In genomic region chr6:119389089-119389488, GRCm38 (mm10) we compare ENCODE assay signal across 8 mouse cellular contexts. TPM values are rescaled to one million over a fixed set of nuclear protein-coding genes. Genes with fewer than 3 reads are reported as not detected.
DNase-seq lines count a peak whose midpoint lies in the region; ATAC-seq and TF ChIP-seq lines count a peak whose summit lies in the region.

No protein-coding gene starts in this region.

- H3K27me3 ChIP-seq in kidney, embryonic 16.5 days (ENCODE audit: insufficient read depth, low read length): no peaks in the 10 kb centered on the region
- no peaks in the 10 kb centered on the region for H3K27me3 ChIP-seq in embryonic facial prominence, embryonic 10.5 days (replicated peaks; ENCODE audit: low read depth, poor library complexity, severe bottlenecking)
- H3K27me3 ChIP-seq in hindbrain, postnatal 0 days (ENCODE audit: insufficient read depth, low read length): no peaks in the 10 kb centered on the region
- H3K27me3 ChIP-seq in midbrain, embryonic 16.5 days (ENCODE audit: control insufficient read depth, insufficient read depth, low read depth, low read length): no peaks in the 10 kb centered on the region

- peaks cover 26% of the 10 kb centered on the region for H3K4me1 ChIP-seq in kidney, embryonic 16.5 days (ENCODE audit: insufficient read depth, low read length)
- H3K4me1 ChIP-seq in embryonic facial prominence, embryonic 10.5 days: peaks cover 22% of the 10 kb centered on the region
- peaks cover 13% of the 10 kb centered on the region for H3K4me1 ChIP-seq in hindbrain, postnatal 0 days (ENCODE audit: insufficient read depth, low read length)
- H3K4me1 ChIP-seq in midbrain, embryonic 16.5 days (ENCODE audit: control insufficient read depth, insufficient read depth, low read length): peaks cover 17% of the 10 kb centered on the region

- H3K9me3 ChIP-seq in kidney, embryonic 16.5 days (ENCODE audit: low read length): no peaks in the 10 kb centered on the region
- H3K9me3 ChIP-seq in embryonic facial prominence, embryonic 10.5 days: no peaks in the 10 kb centered on the region
- H3K9me3 ChIP-seq in hindbrain, postnatal 0 days (ENCODE audit: low read length): no peaks in the 10 kb centered on the region
- H3K9me3 ChIP-seq in midbrain, embryonic 16.5 days (replicated peaks; ENCODE audit: control insufficient read depth, low read length, poor library complexity, severe bottlenecking): no peaks in the 10 kb centered on the region

- WGBS in kidney, embryonic 16.5 days: 21% methylated on average over 10 of the region's 10 CpGs
- WGBS in embryonic facial prominence, embryonic 10.5 days: 34% methylated on average over 10 of the region's 10 CpGs
- 17% methylated on average over 10 of the region's 10 CpGs for WGBS in hindbrain, postnatal 0 days
- WGBS in midbrain, embryonic 16.5 days: 10% methylated on average over 10 of the region's 10 CpGs

- peak overlapping the region; percentile 69 for H3K4me3 ChIP-seq in kidney, embryonic 16.5 days (ENCODE audit: low read length)
- H3K4me3 ChIP-seq in embryonic facial prominence, embryonic 10.5 days: peak overlapping the region; percentile 85
- peak overlapping the region; percentile 84 for H3K4me3 ChIP-seq in hindbrain, postnatal 0 days (ENCODE audit: low read length)
- peak overlapping the region; percentile 83 for H3K4me3 ChIP-seq in midbrain, embryonic 16.5 days (ENCODE audit: low read depth, low read length)

- no peaks in the 10 kb centered on the region for H3K36me3 ChIP-seq in kidney, embryonic 16.5 days (ENCODE audit: insufficient read depth, low read length)
- peaks cover 7% of the 10 kb centered on the region; the same call in 1 of the 2 replicates for H3K36me3 ChIP-seq in embryonic facial prominence, embryonic 10.5 days (replicated peaks)
- H3K36me3 ChIP-seq in hindbrain, postnatal 0 days (ENCODE audit: insufficient read depth, low read length): no peaks in the 10 kb centered on the region
- no peaks in the 10 kb centered on the region for H3K36me3 ChIP-seq in midbrain, embryonic 16.5 days (ENCODE audit: control insufficient read depth, insufficient read depth, low read length)

- no peak for DNase-seq in kidney, postnatal 4 days
- DNase-seq in embryonic facial prominence, embryonic 10.5 days (ENCODE audit: low spot score): no peak
- peak; percentile 19 for DNase-seq in hindbrain, postnatal 0 days (ENCODE audit: low spot score)
- no peak for DNase-seq in gastrocnemius, postnatal 14 days
- no peak for DNase-seq in spleen, adult 12 weeks (ENCODE audit: low spot score)

- intact Hi-C loops in gastrocnemius, postnatal 14 days (cut with DNase I; ENCODE audit: low total_unique reads): no loop called here

- peak overlapping the region; percentile 62 for H3K4me2 ChIP-seq in kidney, embryonic 16.5 days (replicated peaks; ENCODE audit: low read depth, low read length)
- peak overlapping the region; percentile 78 for H3K4me2 ChIP-seq in hindbrain, postnatal 0 days (ENCODE audit: low read depth, low read length)
- H3K4me2 ChIP-seq in midbrain, embryonic 16.5 days (ENCODE audit: low read length): peak overlapping the region; percentile 49

- H3K27ac ChIP-seq in kidney, embryonic 16.5 days (ENCODE audit: low read length): peak overlapping the region; percentile 84
- peak overlapping the region; percentile 96 for H3K27ac ChIP-seq in embryonic facial prominence, embryonic 10.5 days (replicated peaks)
- peak overlapping the region; percentile 92 for H3K27ac ChIP-seq in hindbrain, postnatal 0 days
- H3K27ac ChIP-seq in midbrain, embryonic 16.5 days (ENCODE audit: low read length): peak overlapping the region; percentile 76

- ATAC-seq in kidney, embryonic 16.5 days (ENCODE audit: low FRiP score, low TSS enrichment): peak; percentile 6; the same call in 1 of the 2 replicates
- peak; percentile 6; the same call in 1 of the 2 replicates for ATAC-seq in hindbrain, postnatal 0 days
- ATAC-seq in midbrain, embryonic 16.5 days: peak; percentile 52
- no peak for ATAC-seq in granulocyte monocyte progenitor cell, adult 5-6 weeks (replicated peaks; ENCODE audit: poor library complexity, severe bottlenecking)

- TF ChIP-seq CTCF in hindbrain, postnatal 0 days (IDR thresholded peaks at IDR 0.05; ENCODE audit: low read depth): no peak

- peak overlapping the region; percentile 80 for H3K9ac ChIP-seq in kidney, embryonic 16.5 days (replicated peaks; ENCODE audit: low read length)
- H3K9ac ChIP-seq in hindbrain, postnatal 0 days (replicated peaks; ENCODE audit: low read length): peak overlapping the region; percentile 87
- peak overlapping the region; percentile 71 for H3K9ac ChIP-seq in midbrain, embryonic 16.5 days (ENCODE audit: low read depth, low read length)

RNA-seq across cellular contexts. Expression of gene Adipor2, which starts 28.4 kb away (rescaled TPM):
- 45.2 and 45.4 TPM in 2 replicates for polyA plus RNA-seq in kidney, embryonic 16.5 days (2015; fragmentation: Nextera tagmentation; extraction: Ambion mirVana)
- polyA plus RNA-seq in embryonic facial prominence, embryonic 10.5 days (2016; fragmentation: Nextera tagmentation; extraction: Ambion mirVana): 30.9 and 32.0 TPM in 2 replicates
- total RNA-seq in hindbrain, postnatal 0 days (2014; rRNA removed): 40.9 and 41.8 TPM in 2 replicates
- polyA plus RNA-seq in hindbrain, postnatal 0 days (2015; fragmentation: Nextera tagmentation; extraction: Ambion mirVana): 30.8 and 32.2 TPM in 2 replicates
- 32.8 and 39.3 TPM in 2 replicates for polyA plus RNA-seq in midbrain, embryonic 16.5 days (2015; fragmentation: Nextera tagmentation; extraction: Ambion mirVana)
- total RNA-seq in gastrocnemius, postnatal 14 days (2021): 10 to 100 TPM; 53.0 to 60.4 TPM
- total RNA-seq in granulocyte monocyte progenitor cell, adult 5-6 weeks (2014; fragmentation: Nextera tagmentation): 58.4 and 62.3 TPM in 2 replicates
- total RNA-seq in granulocyte monocyte progenitor cell, adult 5-6 weeks (2017): 75.4 and 85.1 TPM in 2 replicates

RNA-seq across cellular contexts. Expression of gene Lrtm2, which starts 58.5 kb away (rescaled TPM):
- 0.13 and 0.49 TPM in 2 replicates for polyA plus RNA-seq in kidney, embryonic 16.5 days (2015; fragmentation: Nextera tagmentation; extraction: Ambion mirVana)
- polyA plus RNA-seq in embryonic facial prominence, embryonic 10.5 days (2016; fragmentation: Nextera tagmentation; extraction: Ambion mirVana): 0.04 TPM in 1 of 2 replicates, not detected in the other
- total RNA-seq in hindbrain, postnatal 0 days (2014; rRNA removed): 37.5 and 44.4 TPM in 2 replicates
- 15.2 and 16.3 TPM in 2 replicates for polyA plus RNA-seq in hindbrain, postnatal 0 days (2015; fragmentation: Nextera tagmentation; extraction: Ambion mirVana)
- 13.0 and 16.9 TPM in 2 replicates for polyA plus RNA-seq in midbrain, embryonic 16.5 days (2015; fragmentation: Nextera tagmentation; extraction: Ambion mirVana)
- under 1 TPM; 0.07 to 0.74 TPM for total RNA-seq in gastrocnemius, postnatal 14 days (2021)
- 0.81 and 0.99 TPM in 2 replicates for total RNA-seq in granulocyte monocyte progenitor cell, adult 5-6 weeks (2014; fragmentation: Nextera tagmentation)
- total RNA-seq in granulocyte monocyte progenitor cell, adult 5-6 weeks (2017): not detected in 2 replicates
